Mouse (Mus musculus): ENCODE results near the gene Trim31. TPM values are rescaled to one million over a fixed set of nuclear protein-coding genes. Genes with fewer than 3 reads are reported as not detected.
A peak's percentile ranks its signal among the peaks of the same experiment; 100 is the strongest.

Trim31 gene
- polyA plus RNA-seq, 1 experiment: not detected

DNA sequence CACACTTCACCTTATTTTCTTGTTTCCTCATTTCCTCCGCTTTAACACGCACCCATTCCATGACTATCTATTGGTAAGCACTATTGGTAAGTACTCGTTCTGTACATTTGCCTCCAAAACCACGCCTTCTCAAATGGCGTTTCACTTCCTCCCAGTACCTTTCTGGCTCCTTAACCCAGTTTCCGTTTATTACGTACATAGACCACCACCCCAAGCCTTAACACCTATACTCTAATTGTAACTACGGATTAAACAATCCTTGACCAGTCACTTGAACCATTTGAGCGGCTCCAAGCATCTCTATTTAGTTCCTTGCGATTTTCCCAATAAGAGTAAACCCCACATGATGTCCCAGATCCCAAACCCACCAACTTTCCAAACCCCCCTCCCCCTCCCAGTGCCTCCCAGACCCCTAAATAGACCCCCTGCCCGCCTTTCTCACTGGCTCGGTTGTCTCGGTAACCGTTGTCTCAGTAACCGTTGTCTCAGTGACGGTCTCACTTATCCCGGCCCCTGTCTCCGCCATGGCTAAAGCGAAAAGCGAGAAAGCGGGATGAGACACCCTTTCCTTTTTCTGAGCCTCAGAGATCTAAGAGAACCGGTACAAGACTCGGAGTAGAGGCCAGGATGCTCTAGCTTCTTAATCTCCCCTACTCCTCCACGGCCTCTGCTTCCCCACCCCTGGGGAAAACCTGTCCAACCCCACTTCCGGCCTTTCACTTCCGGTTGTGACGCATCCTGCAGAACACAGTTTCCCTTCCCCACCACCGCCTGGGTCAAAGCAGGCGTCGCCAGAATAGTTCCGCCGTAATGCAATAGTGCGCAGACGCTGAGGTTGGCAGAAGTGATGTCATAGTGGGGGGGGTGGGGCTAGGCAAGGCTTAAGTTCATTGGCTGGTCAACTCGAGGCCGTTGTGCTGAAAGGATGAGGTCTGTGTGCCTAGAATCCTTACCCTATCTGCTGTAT is 53.3 kb downstream of the Trim31 start, which contains the start of gene Ppp1r11:
Gene Ppp1r11 (minus strand): TSS at position 761 of the 967 bp plus-strand sequence.
- no peak for TF ChIP-seq CTCF (IDR thresholded peaks at IDR 0.05; ENCODE audit: insufficient read depth, low read length)
- peak; percentile 86 for TF ChIP-seq POLR2A (IDR thresholded peaks at IDR 0.05; ENCODE audit: borderline replicate concordance, extremely low read depth, low read depth, low read length)
- DNase-seq: peak; percentile 94
- WGBS: 2% methylated on average over 36 of the region's 36 CpGs
- Histone ChIP-seq H3K4me3 (replicated peaks; ENCODE audit: extremely low read depth, low read depth, low read length) (peak within 1 kb of the TSS; percentile 89), H3K4me1 (ENCODE audit: control insufficient read depth, insufficient read depth, low read length) (no peaks in the 10 kb centered on the region; the same call in 1 of the 2 replicates)

DNA sequence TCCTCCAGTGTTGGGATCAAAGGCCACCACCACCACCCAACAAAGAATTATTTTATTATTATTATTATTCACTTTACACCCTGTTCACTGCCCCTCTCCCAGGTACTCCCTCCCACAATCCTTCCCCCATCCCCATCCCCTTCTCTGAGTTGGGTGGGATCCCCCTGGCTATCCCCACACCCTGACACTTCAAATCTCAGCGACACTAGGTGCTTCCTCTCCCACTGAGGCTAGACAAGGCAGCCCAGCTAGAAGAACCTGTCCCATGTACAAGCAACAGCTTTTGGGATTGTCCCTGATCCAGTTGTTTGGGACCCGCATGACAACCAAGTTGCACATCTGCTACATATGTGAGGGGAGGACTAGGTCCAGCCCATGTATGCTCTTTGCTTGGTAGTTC is 54.7 kb downstream of the Trim31 start:
- no peak overlapping the region for H3K4me3 ChIP-seq (replicated peaks; ENCODE audit: extremely low read depth, low read depth, low read length)
- TF ChIP-seq CTCF (IDR thresholded peaks at IDR 0.05; ENCODE audit: insufficient read depth, low read length) (no peak), POLR2A (IDR thresholded peaks at IDR 0.05; ENCODE audit: borderline replicate concordance, extremely low read depth, low read depth, low read length) (no peak)
- peaks cover 3% of the 10 kb centered on the region for H3K4me1 ChIP-seq (ENCODE audit: control insufficient read depth, insufficient read depth, low read length)
- DNase-seq: no peak
- WGBS: 95% methylated on average over 2 of the region's 2 CpGs

DNA sequence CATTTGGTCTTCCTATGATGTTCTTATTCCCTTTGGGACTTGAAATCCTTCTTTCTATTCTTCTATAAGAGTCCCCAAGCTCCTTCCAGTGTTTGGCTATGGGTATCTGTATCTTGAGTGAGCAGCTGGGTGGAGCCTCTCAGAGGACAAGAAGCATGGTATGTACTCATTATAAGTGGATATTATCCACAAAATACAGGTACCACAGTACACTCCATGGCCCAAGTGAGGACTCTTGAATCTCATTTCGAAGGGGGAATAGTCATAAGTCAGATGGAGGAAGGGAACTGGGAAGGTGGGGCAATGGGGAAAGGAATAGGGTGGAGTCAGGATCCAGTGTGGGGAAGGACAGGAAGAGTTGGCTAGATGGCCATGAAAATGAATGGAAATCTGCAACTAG is 55.1 kb downstream of the Trim31 start:
- Histone ChIP-seq H3K4me1 (ENCODE audit: control insufficient read depth, insufficient read depth, low read length) (peaks cover 4% of the 10 kb centered on the region), H3K4me3 (replicated peaks; ENCODE audit: extremely low read depth, low read depth, low read length) (no peak overlapping the region)
- no peak for DNase-seq
- WGBS: 70% methylated on average over 1 of the region's 1 CpGs
- TF ChIP-seq CTCF (IDR thresholded peaks at IDR 0.05; ENCODE audit: insufficient read depth, low read length): no peak
- no peak for TF ChIP-seq POLR2A (IDR thresholded peaks at IDR 0.05; ENCODE audit: borderline replicate concordance, extremely low read depth, low read depth, low read length)

DNA sequence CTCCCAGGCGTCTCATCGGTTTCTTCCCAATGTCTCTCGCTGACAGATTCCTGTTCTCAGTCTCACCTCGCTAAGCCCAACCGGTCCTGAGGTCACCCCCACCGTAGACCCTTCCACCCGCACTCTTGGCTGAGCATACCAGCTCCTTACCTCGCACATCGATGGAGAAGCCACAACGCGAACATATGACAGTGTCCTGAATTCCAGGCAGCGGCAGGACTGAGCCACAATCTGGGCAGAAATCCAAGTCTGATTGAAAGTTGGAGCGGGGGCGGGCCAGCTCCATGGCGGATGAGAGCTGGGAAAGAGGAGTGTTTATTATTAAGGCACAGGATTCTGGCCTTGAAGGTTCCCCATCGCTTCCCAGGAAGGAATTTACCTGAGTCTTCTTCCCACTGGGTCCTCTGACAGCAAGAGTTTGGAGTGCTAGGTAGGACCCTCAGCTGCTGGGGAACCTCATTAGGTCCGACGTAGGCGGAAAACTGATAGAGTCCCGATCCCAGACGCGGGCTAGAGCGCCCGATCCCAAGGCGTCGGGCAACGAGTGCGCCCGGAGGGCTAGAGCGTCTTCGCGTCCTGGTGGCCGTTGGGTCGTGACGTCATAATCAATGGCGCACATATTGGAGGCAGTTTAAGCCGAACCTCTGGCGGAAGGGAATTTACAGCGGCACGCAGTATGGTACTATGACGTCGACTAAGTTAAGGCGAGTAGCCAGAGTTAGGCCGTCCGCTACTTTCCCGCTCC is 60.3 kb downstream of the Trim31 start, which contains the start of the genes Znrd1 and Znrd1as:
Gene Znrd1 (minus strand): TSS at position 561 of the 745 bp plus-strand sequence.
Gene Znrd1as (plus strand): TSS at position 594 of the 745 bp plus-strand sequence.
- TF ChIP-seq POLR2A (IDR thresholded peaks at IDR 0.05; ENCODE audit: borderline replicate concordance, extremely low read depth, low read depth, low read length) (peak; percentile 77; the same call in 1 of the 2 replicates), CTCF (IDR thresholded peaks at IDR 0.05; ENCODE audit: insufficient read depth, low read length) (no peak)
- H3K4me1 ChIP-seq (ENCODE audit: control insufficient read depth, insufficient read depth, low read length): peaks cover 6% of the 10 kb centered on the region
- peak; percentile 88 for DNase-seq
- WGBS: under 1% methylated on average over 46 of the region's 46 CpGs
- peak within 1 kb of the TSS; percentile 88 for H3K4me3 ChIP-seq (replicated peaks; ENCODE audit: extremely low read depth, low read depth, low read length)

DNA sequence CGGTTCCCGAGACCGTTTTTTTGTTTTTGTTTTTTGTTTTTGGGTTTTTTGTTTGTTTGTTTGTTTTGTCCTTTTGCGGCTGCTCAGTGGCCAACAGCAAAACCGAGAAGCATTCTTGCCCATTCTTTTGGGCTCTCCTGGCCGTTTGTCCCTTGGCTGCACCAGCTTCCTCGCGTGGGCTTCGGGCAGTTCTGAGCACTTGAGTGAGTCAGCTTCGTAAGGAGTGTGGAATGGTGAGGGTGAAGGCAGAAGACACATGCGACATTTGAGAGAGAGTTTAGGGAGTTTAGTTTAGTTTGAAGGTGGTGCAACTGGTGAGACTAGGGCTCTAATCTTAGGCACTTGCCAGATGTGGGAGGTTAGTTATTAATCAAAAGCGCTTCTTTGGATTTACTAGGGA is 61.0 kb downstream of the Trim31 start:
- Histone ChIP-seq H3K4me3 (replicated peaks; ENCODE audit: extremely low read depth, low read depth, low read length) (peak overlapping the region; percentile 88), H3K4me1 (ENCODE audit: control insufficient read depth, insufficient read depth, low read length) (peaks cover 6% of the 10 kb centered on the region)
- 11% methylated on average over 12 of the region's 12 CpGs for WGBS
- TF ChIP-seq POLR2A (IDR thresholded peaks at IDR 0.05; ENCODE audit: borderline replicate concordance, extremely low read depth, low read depth, low read length) (no peak), CTCF (IDR thresholded peaks at IDR 0.05; ENCODE audit: insufficient read depth, low read length) (no peak)
- DNase-seq: no peak

Other genes with a start within 250 kb of the Trim31 start
- not detected in 2 replicates for gene H2-M1, start 225.9 kb upstream of the Trim31 start, polyA plus RNA-seq (2012; rRNA removed)
- gene H2-M10.5, start 125.2 kb upstream of the Trim31 start, polyA plus RNA-seq (2012; rRNA removed): not detected in 2 replicates
- gene H2-M10.6, start 85.9 kb upstream of the Trim31 start, polyA plus RNA-seq (2012; rRNA removed): not detected in 2 replicates
- 34.5 and 48.7 TPM in 2 replicates for gene Trim26, start 61.0 kb upstream of the Trim31 start, polyA plus RNA-seq (2012; rRNA removed)
- gene Trim15, start 30.9 kb upstream of the Trim31 start, polyA plus RNA-seq (2012; rRNA removed): 0.14 and 0.30 TPM in 2 replicates
- 0.07 and 0.25 TPM in 2 replicates for gene Trim10, start 28.5 kb upstream of the Trim31 start, polyA plus RNA-seq (2012; rRNA removed)
- 0.17 TPM in 2 replicates for gene Trim40, start 8.0 kb upstream of the Trim31 start, polyA plus RNA-seq (2012; rRNA removed)
- gene Rnf39, start 44.8 kb downstream of the Trim31 start, polyA plus RNA-seq (2012; rRNA removed): 34.4 and 42.1 TPM in 2 replicates
- 42.8 and 58.3 TPM in 2 replicates for gene Ppp1r11, start 53.6 kb downstream of the Trim31 start, polyA plus RNA-seq (2012; rRNA removed)
- gene Znrd1, start 60.4 kb downstream of the Trim31 start, polyA plus RNA-seq (2012; rRNA removed): 23.8 and 30.3 TPM in 2 replicates
- gene Znrd1as, start 60.5 kb downstream of the Trim31 start, polyA plus RNA-seq (2012; rRNA removed): 1.1 and 1.4 TPM in 2 replicates
- 0.14 and 0.18 TPM in 2 replicates for gene 2410137M14Rik, start 83.1 kb downstream of the Trim31 start, polyA plus RNA-seq (2012; rRNA removed)
- gene H2-M5, start 91.4 kb downstream of the Trim31 start, polyA plus RNA-seq (2012; rRNA removed): 0.58 and 1.2 TPM in 2 replicates
- 12.8 and 21.6 TPM in 2 replicates for gene Zfp57, start 103.0 kb downstream of the Trim31 start, polyA plus RNA-seq (2012; rRNA removed)
- gene Mog, start 125.3 kb downstream of the Trim31 start, polyA plus RNA-seq (2012; rRNA removed): not detected in 2 replicates
- gene Gabbr1, start 147.8 kb downstream of the Trim31 start, polyA plus RNA-seq (2012; rRNA removed): 38.0 and 46.1 TPM in 2 replicates
- not detected in 2 replicates for gene Olfr90, start 190.4 kb downstream of the Trim31 start, polyA plus RNA-seq (2012; rRNA removed)
- not detected in 2 replicates for gene Olfr91, start 200.2 kb downstream of the Trim31 start, polyA plus RNA-seq (2012; rRNA removed)
- gene Olfr92, start 222.0 kb downstream of the Trim31 start, polyA plus RNA-seq (2012; rRNA removed): not detected in 2 replicates

Measured in lung, adult 2 months (tissue).